Mouse (Mus musculus) left cerebral cortex, adult 8-10 months (tissue): ENCODE measurements at regions not wholly inside any gene's neighbourhood (a gene's known extent, or its start where the extent isn't known, plus 50 kb on each side); places are given as distances from the start of the nearest gene placed in this dataset.

Experiments
- DNase-seq, 2 experiments: peaks; one replicate each; pipeline ENCODE4 v3.0.0; 2022; ENCODE audit warnings: low spot score in 2 of 2

- DNase-seq = no peak
Observed at GRCm38 (mm10) chr6:76825953-76826352, 328.4 kb upstream of the Gm9008 start.

- DNase-seq = no peak
Observed at GRCm38 (mm10) chr6:76802969-76803368, 305.4 kb upstream of the Gm9008 start.

GRCm38 (mm10) chr6:76780168-76780567, 282.6 kb upstream of the Gm9008 start:
- no peak for DNase-seq

GRCm38 (mm10) chr6:76778201-76778600, 280.6 kb upstream of the Gm9008 start:
- DNase-seq = no peak

GRCm38 (mm10) chr6:76777080-76777479, 279.5 kb upstream of the Gm9008 start:
- no peak for DNase-seq

- peak in 1 of 2 experiments; percentile 26 for DNase-seq
Observed at GRCm38 (mm10) chr6:76763852-76764251, 266.3 kb upstream of the Gm9008 start.

- peak in 1 of 2 experiments; percentile 35 for DNase-seq
Observed at GRCm38 (mm10) chr6:76754867-76755266, 257.3 kb upstream of the Gm9008 start.
